Mouse (Mus musculus): Measurements from ENCODE around the gene Napb. TPM values are rescaled to one million over a fixed set of nuclear protein-coding genes. Genes with fewer than 3 reads are reported as not detected.
"Not testable (repeated sequence)": the region's sequence is repeated elsewhere in the genome, so short reads cannot be mapped to it uniquely, and the experiment has no call there.

The Napb gene
- polyA plus RNA-seq (2012; rRNA removed) = 0.13 and 0.15 TPM in 2 replicates

- Histone ChIP-seq H3K4me3 (ENCODE audit: extremely low read depth, insufficient read depth, insufficient read length) (peak within 1 kb of the TSS; percentile 52), H3K27me3 (ENCODE audit: control insufficient read depth, insufficient read depth, low read length) (no peaks in the 10 kb centered on the region), H3K36me3 (ENCODE audit: control insufficient read depth, insufficient read depth, low read length) (no peaks in the 10 kb centered on the region), H3K4me1 (ENCODE audit: control insufficient read depth, insufficient read depth, insufficient read length) (no peaks in the 10 kb centered on the region), H3K27ac (ENCODE audit: insufficient read depth, low read length) (no peak within 1 kb of the TSS)
- TF ChIP-seq CTCF (IDR thresholded peaks at IDR 0.05; ENCODE audit: extremely low read depth, insufficient read depth, insufficient read length, insufficient replicate concordance) (no peak), POLR2A (IDR thresholded peaks at IDR 0.05; ENCODE audit: low read depth, low read length) (no peak)
- WGBS = 5% methylated on average over 18 of the region's 18 CpGs
- DNase-seq (ENCODE audit: low read depth in 1 of 2, low spot score in 2 of 2) = peak in 1 of 2 experiments; percentile 63
These were observed at the start of gene Napb for GRCm38 (mm10) chr2:148732327-148733000. TSS of gene Napb (minus strand) at chr2:148732467.

DNA sequence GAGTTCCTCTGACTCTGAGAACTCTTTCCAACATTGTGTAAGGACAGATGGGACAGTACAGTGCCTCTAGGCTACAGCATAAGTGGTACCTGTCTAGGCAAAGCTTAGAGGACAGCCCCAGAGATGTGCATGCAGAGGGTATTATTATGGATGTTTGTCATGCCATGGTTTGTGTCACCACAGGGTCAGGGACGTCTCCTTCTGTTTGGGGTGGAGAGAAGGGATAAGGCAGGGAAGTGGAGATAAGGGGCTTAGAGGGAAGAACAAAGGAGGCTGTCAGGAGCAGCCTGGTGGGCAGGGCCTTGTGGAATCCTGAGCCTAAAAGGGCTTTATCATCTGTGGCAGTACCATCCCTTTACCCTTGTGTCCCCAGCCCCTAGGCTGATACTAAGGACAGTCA is 49.4 kb upstream of the Napb start, which contains the start of gene 8030411F24Rik:
TSS of gene 8030411F24Rik (plus strand) at position 301 of the 400 bp plus-strand sequence.
- Histone ChIP-seq H3K36me3 (ENCODE audit: control insufficient read depth, insufficient read depth, low read length) (no peaks in the 10 kb centered on the region), H3K4me3 (ENCODE audit: extremely low read depth, insufficient read depth, insufficient read length) (no peak within 1 kb of the TSS), H3K27ac (ENCODE audit: insufficient read depth, low read length) (no peak within 1 kb of the TSS), H3K4me1 (ENCODE audit: control insufficient read depth, insufficient read depth, insufficient read length) (no peaks in the 10 kb centered on the region), H3K27me3 (ENCODE audit: control insufficient read depth, insufficient read depth, low read length) (no peaks in the 10 kb centered on the region)
- WGBS = 47% methylated on average over 1 of the region's 1 CpGs
- DNase-seq (ENCODE audit: low read depth in 1 of 2, low spot score in 2 of 2) = no peak
- TF ChIP-seq CTCF (IDR thresholded peaks at IDR 0.05; ENCODE audit: extremely low read depth, insufficient read depth, insufficient read length, insufficient replicate concordance) (no peak), POLR2A (IDR thresholded peaks at IDR 0.05; ENCODE audit: low read depth, low read length) (no peak)

DNA sequence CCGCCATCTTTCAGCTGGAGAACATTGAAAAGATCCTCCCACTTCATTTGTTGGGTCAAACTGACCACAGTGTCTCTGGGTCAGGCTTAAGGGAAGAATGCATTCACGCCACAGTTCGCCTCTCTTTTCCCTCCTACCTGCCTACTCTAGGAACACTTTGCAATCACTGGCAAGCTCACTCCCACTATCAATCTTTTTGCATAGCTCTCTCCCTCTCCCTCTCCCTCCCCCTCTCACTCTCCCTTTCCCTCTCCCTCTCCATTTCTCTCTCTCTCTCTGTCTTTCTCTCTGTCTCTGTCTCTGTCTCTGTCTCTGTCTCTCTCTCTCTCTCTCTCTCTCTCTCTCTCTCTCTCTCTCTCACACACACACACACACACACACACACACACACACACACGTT is 39.1 kb upstream of the Napb start, which contains the start of gene Cst11:
TSS of gene Cst11 (minus strand) at position 101 of the 400 bp plus-strand sequence.
- not testable (repeated sequence) for H3K4me3 ChIP-seq (ENCODE audit: extremely low read depth, insufficient read depth, insufficient read length); H3K27me3 ChIP-seq (ENCODE audit: control insufficient read depth, insufficient read depth, low read length); H3K4me1 ChIP-seq (ENCODE audit: control insufficient read depth, insufficient read depth, insufficient read length); DNase-seq (ENCODE audit: low read depth in 1 of 2, low spot score in 2 of 2); H3K27ac ChIP-seq (ENCODE audit: insufficient read depth, low read length); H3K36me3 ChIP-seq (ENCODE audit: control insufficient read depth, insufficient read depth, low read length)
- 87% methylated on average over 4 of the region's 4 CpGs for WGBS

DNA sequence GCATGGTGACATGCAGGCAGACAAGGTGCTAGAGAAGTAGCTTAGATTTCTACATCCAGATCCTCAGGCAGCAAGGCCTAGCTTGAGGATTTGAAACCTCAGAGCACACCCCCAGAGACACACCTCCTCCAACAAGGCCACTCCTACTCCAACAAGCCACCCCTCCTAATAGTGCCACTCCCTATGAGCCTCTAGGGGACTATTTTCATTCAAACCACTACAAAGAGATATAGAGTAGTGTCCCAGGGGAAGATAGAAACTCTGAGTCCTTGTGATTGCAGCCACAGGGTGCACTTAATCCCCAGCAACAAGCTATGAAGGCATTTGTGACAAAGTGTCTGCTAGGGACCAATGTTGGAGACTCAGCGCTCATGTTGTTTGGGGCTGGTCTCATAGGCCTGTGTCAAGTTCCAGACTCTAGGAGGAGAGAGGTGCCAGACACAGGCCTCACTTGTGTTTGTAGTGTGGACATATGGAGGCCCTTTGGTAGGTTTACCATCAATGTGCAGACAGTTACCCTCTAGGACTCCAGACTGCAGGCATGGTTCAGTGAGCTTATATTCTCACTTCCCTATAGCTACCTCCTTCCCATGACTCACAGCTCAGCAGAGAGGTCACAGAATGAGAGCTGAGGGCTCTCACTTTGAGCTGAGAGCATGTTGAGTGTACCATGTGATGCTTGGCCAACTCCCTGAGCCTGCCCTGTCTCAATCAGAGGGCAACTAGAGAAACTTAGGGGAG is 31.6 kb upstream of the Napb start:
- TF ChIP-seq CTCF (IDR thresholded peaks at IDR 0.05; ENCODE audit: extremely low read depth, insufficient read depth, insufficient read length, insufficient replicate concordance) (no peak), POLR2A (IDR thresholded peaks at IDR 0.05; ENCODE audit: low read depth, low read length) (no peak)
- WGBS = 90% methylated on average over 1 of the region's 1 CpGs
- peak; percentile 47 to 55 for DNase-seq (ENCODE audit: low read depth in 1 of 2, low spot score in 2 of 2)
- Histone ChIP-seq H3K27me3 (ENCODE audit: control insufficient read depth, insufficient read depth, low read length) (no peaks in the 10 kb centered on the region), H3K4me1 (ENCODE audit: control insufficient read depth, insufficient read depth, insufficient read length) (peaks cover 4% of the 10 kb centered on the region; the same call in 1 of the 2 replicates), H3K36me3 (ENCODE audit: control insufficient read depth, insufficient read depth, low read length) (no peaks in the 10 kb centered on the region), H3K4me3 (ENCODE audit: extremely low read depth, insufficient read depth, insufficient read length) (no peak overlapping the region), H3K27ac (ENCODE audit: insufficient read depth, low read length) (peak overlapping the region; percentile 56)

- TF ChIP-seq CTCF (IDR thresholded peaks at IDR 0.05; ENCODE audit: extremely low read depth, insufficient read depth, insufficient read length, insufficient replicate concordance) (no peak), POLR2A (IDR thresholded peaks at IDR 0.05; ENCODE audit: low read depth, low read length) (no peak)
- Histone ChIP-seq H3K36me3 (ENCODE audit: control insufficient read depth, insufficient read depth, low read length) (no peaks in the 10 kb centered on the region), H3K4me1 (ENCODE audit: control insufficient read depth, insufficient read depth, insufficient read length) (no peaks in the 10 kb centered on the region), H3K4me3 (ENCODE audit: extremely low read depth, insufficient read depth, insufficient read length) (no peak overlapping the region), H3K27ac (ENCODE audit: insufficient read depth, low read length) (no peak overlapping the region), H3K27me3 (ENCODE audit: control insufficient read depth, insufficient read depth, low read length) (no peaks in the 10 kb centered on the region)
- WGBS = 3% methylated on average over 1 of the region's 1 CpGs
- DNase-seq (ENCODE audit: low read depth in 1 of 2, low spot score in 2 of 2) = no peak
These were observed 22.1 kb upstream of the Napb start for GRCm38 (mm10) chr2:148754310-148754846.

DNA sequence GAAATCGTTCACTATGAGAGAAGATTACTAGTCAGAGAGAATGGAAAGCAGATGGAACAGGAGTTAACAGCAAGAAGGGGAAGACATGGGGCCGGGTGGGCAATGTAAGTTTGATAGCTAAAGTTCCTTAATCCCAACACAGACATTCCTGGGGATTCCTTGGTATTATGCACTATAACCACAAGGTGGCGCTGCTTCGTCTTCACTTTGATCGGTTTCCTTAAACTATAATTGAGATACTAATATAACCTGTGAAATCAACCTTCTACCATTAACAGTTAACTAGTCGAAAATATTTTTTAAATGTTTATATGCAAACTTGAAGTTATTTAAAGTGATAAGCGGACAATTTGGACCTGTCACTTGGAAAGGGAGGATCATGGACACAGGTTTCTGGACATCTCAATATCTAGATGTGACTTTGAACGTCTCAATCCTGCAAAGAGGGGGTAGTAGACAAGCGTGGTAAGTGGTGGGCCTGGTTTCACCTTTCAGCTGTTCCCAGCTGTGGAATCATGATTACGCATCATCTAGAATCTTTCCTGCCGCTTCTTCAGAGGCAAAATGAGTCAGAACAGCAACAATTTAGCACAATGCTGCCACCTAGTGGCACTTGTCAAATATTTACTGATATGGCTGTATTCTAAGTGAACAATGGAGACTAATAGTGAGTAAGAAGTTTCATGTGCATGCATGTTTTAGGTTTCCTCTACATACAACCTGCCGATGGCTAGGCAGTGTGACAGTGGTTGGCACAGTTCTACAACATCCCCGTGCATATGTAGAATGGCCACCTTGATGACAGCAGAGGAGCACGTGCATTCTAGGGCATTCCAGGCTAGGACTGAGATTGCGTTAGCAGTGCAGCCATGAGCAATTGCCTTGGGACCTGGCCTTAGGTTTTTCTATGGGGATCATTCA is 19.9 kb upstream of the Napb start:
- TF ChIP-seq POLR2A (IDR thresholded peaks at IDR 0.05; ENCODE audit: low read depth, low read length) = no peak
- TF ChIP-seq CTCF (IDR thresholded peaks at IDR 0.05; ENCODE audit: extremely low read depth, insufficient read depth, insufficient read length, insufficient replicate concordance) = no peak
- Histone ChIP-seq H3K27me3 (ENCODE audit: control insufficient read depth, insufficient read depth, low read length) (no peaks in the 10 kb centered on the region), H3K27ac (ENCODE audit: insufficient read depth, low read length) (no peak overlapping the region), H3K4me3 (ENCODE audit: extremely low read depth, insufficient read depth, insufficient read length) (no peak overlapping the region), H3K36me3 (ENCODE audit: control insufficient read depth, insufficient read depth, low read length) (no peaks in the 10 kb centered on the region), H3K4me1 (ENCODE audit: control insufficient read depth, insufficient read depth, insufficient read length) (no peaks in the 10 kb centered on the region)
- WGBS = 17% methylated on average over 15 of the region's 15 CpGs
- peak; percentile 55 to 61 for DNase-seq (ENCODE audit: low read depth in 1 of 2, low spot score in 2 of 2)
